Mouse (Mus musculus) MEL (cell line): ENCODE measurements around the gene Baiap2l1. TPM values are rescaled to one million over a fixed set of nuclear protein-coding genes. Genes with fewer than 3 reads are reported as not detected.
A peak's percentile ranks its signal among the peaks of the same experiment; 100 is the strongest.

Experiments used
- DNase-seq: peaks from one replicate; pipeline ENCODE4 v3.0.0; 2011; ENCODE audit warnings: low read depth, low spot score
- H3K27ac ChIP-seq: 2 replicates; pipeline ENCODE4 v1.5.1; 2012; ENCODE audit warnings: low read depth, mild to moderate bottlenecking, control low read depth, low read length, moderate library complexity; ENCODE audit not compliant: control insufficient read depth
- H3K27me3 ChIP-seq, 2 experiments: fragments of 150-350 bp in 1 of 2; sonication (generic) in 1 of 2; 2 replicates each; pipeline ENCODE4 v1.6.1; 2012; ENCODE audit warnings: low read length in 2 of 2, mild to moderate bottlenecking in 2 of 2, improper control_type of control experiment in 1 of 2, moderate library complexity in 1 of 2; ENCODE audit not compliant: insufficient read depth in 2 of 2, control insufficient read depth in 1 of 2
- H3K36me3 ChIP-seq, 2 experiments: 2 replicates each; pipeline ENCODE4 v1.6.1; 2012 to 2014; ENCODE audit warnings: low read length in 2 of 2, improper control_type of control experiment in 1 of 2, inconsistent platforms in 1 of 2, mild to moderate bottlenecking in 1 of 2; ENCODE audit not compliant: insufficient read depth in 2 of 2, control insufficient read depth in 1 of 2
- H3K4me1 ChIP-seq, 2 experiments: fragments of 150-350 bp in 1 of 2; sonication (generic) in 1 of 2; 2 replicates each; pipeline ENCODE4 v1.6.1; 2012; ENCODE audit warnings: low read length in 2 of 2, improper control_type of control experiment in 1 of 2, mild to moderate bottlenecking in 1 of 2; ENCODE audit not compliant: insufficient read depth in 2 of 2, control insufficient read depth in 1 of 2
- H3K4me3 ChIP-seq, 2 experiments: fragments of 150-350 bp in 1 of 2; sonication (generic) in 1 of 2; 2 replicates each; pipeline ENCODE4 v1.5.1; 2012; ENCODE audit warnings: low read depth in 2 of 2, low read length in 2 of 2, mild to moderate bottlenecking in 2 of 2, moderate library complexity in 2 of 2, control low read depth in 1 of 2, improper control_type of control experiment in 1 of 2; ENCODE audit not compliant: control insufficient read depth in 1 of 2, insufficient read depth in 1 of 2
- H3K79me2 ChIP-seq: 2 replicates; pipeline ENCODE4 v1.6.1; 2012; ENCODE audit warnings: mild to moderate bottlenecking, low read length, moderate library complexity; ENCODE audit not compliant: control insufficient read depth, poor library complexity, insufficient read depth
- H3K9ac ChIP-seq: 2 replicates; pipeline ENCODE4 v1.6.1; 2012; ENCODE audit warnings: low read depth, mild to moderate bottlenecking, control low read depth, low read length, moderate library complexity; ENCODE audit not compliant: control insufficient read depth, poor library complexity, severe bottlenecking
- H3K9me3 ChIP-seq: fragments of 150-350 bp; sonication (generic); replicated peaks from 2 replicates; pipeline ENCODE4 v1.6.1; 2012; ENCODE audit warnings: mild to moderate bottlenecking, low read length, improper control_type of control experiment, moderate library complexity; ENCODE audit not compliant: insufficient read depth
- BHLHE40 ChIP-seq: IDR thresholded peaks from 2 replicates; pipeline ENCODE4 v1.6.1; 2012; ENCODE audit warnings: low read depth, mild to moderate bottlenecking, inconsistent platforms, low read length, improper control_type of control experiment, borderline replicate concordance
- CHD1 ChIP-seq: IDR thresholded peaks from 2 replicates; pipeline ENCODE4 v1.6.1; 2012; ENCODE audit warnings: low read depth, mild to moderate bottlenecking, inconsistent platforms, low read length, improper control_type of control experiment
- CHD2 ChIP-seq: IDR thresholded peaks from 2 replicates; pipeline ENCODE4 v1.6.1; 2011; ENCODE audit warnings: low read length, improper control_type of control experiment
- CTCF ChIP-seq, 3 experiments: IDR thresholded peaks in 2 of 3; conservative IDR thresholded peaks in 1 of 3; 2 replicates each; pipeline ENCODE4 v1.5.1; 2011 to 2012; ENCODE audit warnings: low read length in 3 of 3, low read depth in 2 of 3, mild to moderate bottlenecking in 2 of 3, improper control_type of control experiment in 1 of 3, inconsistent platforms in 1 of 3, mixed read lengths in 1 of 3, moderate library complexity in 1 of 3; ENCODE audit not compliant: control insufficient read depth in 1 of 3, insufficient read depth in 1 of 3, poor library complexity in 1 of 3, severe bottlenecking in 1 of 3
- ETS1 ChIP-seq: IDR thresholded peaks from 2 replicates; pipeline ENCODE4 v1.6.1; 2012; ENCODE audit warnings: low read depth, mild to moderate bottlenecking, inconsistent platforms, low read length, improper control_type of control experiment, moderate library complexity
- GABPA ChIP-seq: IDR thresholded peaks from 2 replicates; pipeline ENCODE4 v1.6.1; 2012; ENCODE audit warnings: low read depth, mild to moderate bottlenecking, inconsistent platforms, low read length, improper control_type of control experiment, moderate library complexity
- JUND ChIP-seq: IDR thresholded peaks from 2 replicates; pipeline ENCODE4 v1.6.1; 2011; ENCODE audit warnings: low read depth, mild to moderate bottlenecking, improper control_type of control experiment, low read length
- KAT2A ChIP-seq: conservative IDR thresholded peaks from 2 replicates; pipeline ENCODE4 v1.6.1; 2012; ENCODE audit warnings: low read depth, low read length, improper control_type of control experiment, inconsistent platforms
- MAZ ChIP-seq: IDR thresholded peaks from 2 replicates; pipeline ENCODE4 v1.6.1; 2012; ENCODE audit warnings: low read depth, mild to moderate bottlenecking, inconsistent platforms, low read length, improper control_type of control experiment
- MXI1 ChIP-seq: IDR thresholded peaks from 2 replicates; pipeline ENCODE4 v1.6.1; 2011; ENCODE audit warnings: mild to moderate bottlenecking, low read depth, low read length, improper control_type of control experiment
- MYB ChIP-seq: IDR thresholded peaks from 2 replicates; pipeline ENCODE4 v1.6.1; 2011; ENCODE audit warnings: mild to moderate bottlenecking, low read depth, low read length, improper control_type of control experiment
- MYC ChIP-seq: IDR thresholded peaks from 2 replicates; pipeline ENCODE4 v1.6.1; 2011; ENCODE audit warnings: low read depth, mild to moderate bottlenecking, low read length, improper control_type of control experiment, moderate library complexity
- NRF1 ChIP-seq: IDR thresholded peaks from 2 replicates; pipeline ENCODE4 v1.6.1; 2014; ENCODE audit warnings: low read depth, mild to moderate bottlenecking, inconsistent platforms, low read length, improper control_type of control experiment, moderate library complexity; ENCODE audit not compliant: poor library complexity, insufficient read depth, severe bottlenecking
- POLR2AphosphoS2 ChIP-seq: IDR thresholded peaks from 2 replicates; pipeline ENCODE4 v1.6.1; 2011; ENCODE audit warnings: low read length, improper control_type of control experiment
- POLR2AphosphoS5 ChIP-seq: IDR thresholded peaks from 2 replicates; pipeline ENCODE4 v1.6.1; 2012; ENCODE audit warnings: low read depth, borderline replicate concordance, mild to moderate bottlenecking, inconsistent platforms, low read length, moderate library complexity, mixed read lengths
- SIN3A ChIP-seq: IDR thresholded peaks from 2 replicates; pipeline ENCODE4 v1.6.1; 2012; ENCODE audit warnings: low read length, improper control_type of control experiment, inconsistent platforms
- SMC3 ChIP-seq: IDR thresholded peaks from 2 replicates; pipeline ENCODE4 v1.6.1; 2011; ENCODE audit warnings: low read depth, low read length, improper control_type of control experiment
- TAL1 ChIP-seq: IDR thresholded peaks from 2 replicates; pipeline ENCODE4 v1.6.1; 2012; ENCODE audit warnings: mild to moderate bottlenecking, inconsistent platforms, low read length, moderate library complexity, mixed read lengths
- TBP ChIP-seq: IDR thresholded peaks from 2 replicates; pipeline ENCODE4 v1.8.0; 2011; ENCODE audit warnings: low read depth, low read length, improper control_type of control experiment
- UBTF ChIP-seq: IDR thresholded peaks from 2 replicates; pipeline ENCODE4 v1.6.1; 2012; ENCODE audit warnings: low read depth, mild to moderate bottlenecking, inconsistent platforms, low read length, improper control_type of control experiment, moderate library complexity, borderline replicate concordance; ENCODE audit not compliant: insufficient read depth
- USF1 ChIP-seq: IDR thresholded peaks from 2 replicates; pipeline ENCODE4 v1.6.1; 2014; ENCODE audit warnings: low read depth, mild to moderate bottlenecking, inconsistent platforms, low read length, improper control_type of control experiment, moderate library complexity
- ZC3H11A ChIP-seq: IDR thresholded peaks from 2 replicates; pipeline ENCODE4 v1.6.1; 2012; ENCODE audit warnings: low read depth, mild to moderate bottlenecking, inconsistent platforms, low read length, improper control_type of control experiment
- ZKSCAN1 ChIP-seq: IDR thresholded peaks from 2 replicates; pipeline ENCODE4 v1.6.1; 2012; ENCODE audit warnings: low read depth, mild to moderate bottlenecking, inconsistent platforms, low read length, improper control_type of control experiment, moderate library complexity
- polyA plus RNA-seq, 2 experiments: library from polyadenylated mRNA; stranded (reverse) in 1 of 2; unstranded in 1 of 2; fragments of >175 nt in 1 of 2; fragments of >200 nt in 1 of 2; gene quantifications; 2 replicates each; pipeline versions ENCODE4 v1.2.1 to v1.2.4; 2012; ENCODE audit warnings: low replicate concordance in 2 of 2, low read depth in 1 of 2; ENCODE audit not compliant: insufficient read length in 2 of 2, insufficient read depth in 1 of 2, missing spikeins in 1 of 2
- total RNA-seq: library from RNA; depleted of rRNA; stranded (reverse); fragments of 300-350 nt; gene quantifications from 2 replicates; pipeline ENCODE4 v1.2.3, GENCODE M21; 2012

The Baiap2l1 gene
- total and polyA plus RNA-seq, 3 experiments, result 0.06 TPM; not detected in 2

- TF ChIP-seq KAT2A, result no peak
- Histone ChIP-seq H3K4me1 (peaks cover 0 to 9% of the 10 kb centered on the region in 2 experiments; a peak in 1 of 4 replicates), H3K79me2 (no peaks in the 10 kb centered on the region), H3K27me3 (no peaks in the 10 kb centered on the region), H3K36me3 (no peaks in the 10 kb centered on the region; a peak in 1 of 4 replicates), H3K27ac (no peak overlapping the region), H3K9ac (no peak overlapping the region), H3K4me3 (no peak overlapping the region), H3K9me3 (no peaks in the 10 kb centered on the region)
- DNase-seq, result no peak
Measured at GRCm38 (mm10) chr5:144226220-144226619, 131.7 kb downstream of the Baiap2l1 start.

GRCm38 (mm10) chr5:144223899-144224816 lies 133.8 kb downstream of the Baiap2l1 start:
- no peaks in the 10 kb centered on the region; a peak in 1 of 4 replicates for H3K36me3 ChIP-seq
- DNase-seq, result peak; percentile 43
- TF ChIP-seq SMC3 (peak; percentile 23; the same call in 1 of the 2 replicates), MYC (peak; percentile 30; the same call in 1 of the 2 replicates), MAZ (no peak), CTCF (IDR thresholded peaks at IDR 0.05 in 2 of 3, conservative IDR thresholded peaks at IDR 0.05 in 1 of 3; ENCODE audit: control insufficient read depth in 1 of 3, insufficient read depth in 1 of 3, low read depth in 2 of 3, low read length in 3 of 3, poor library complexity in 1 of 3, severe bottlenecking in 1 of 3) (peak; percentile 11 to 30 (median 16); a peak in 2 of 6 replicates), BHLHE40 (peak; percentile 67; the same call in 1 of the 2 replicates), MXI1 (peak; percentile 68; the same call in 1 of the 2 replicates), TBP (no peak)
- no peaks in the 10 kb centered on the region for H3K27me3 ChIP-seq
- peak overlapping the region; percentile 84 for H3K9ac ChIP-seq
- H3K4me3 ChIP-seq, result peak overlapping the region; percentile 82 to 94
- peaks cover 0 to 9% of the 10 kb centered on the region in 2 experiments; a peak in 1 of 4 replicates for H3K4me1 ChIP-seq
- peak overlapping the region; percentile 68 for H3K27ac ChIP-seq
- H3K79me2 ChIP-seq, result no peaks in the 10 kb centered on the region
- H3K9me3 ChIP-seq, result no peaks in the 10 kb centered on the region

- no peaks in the 10 kb centered on the region for H3K79me2 ChIP-seq
- H3K9me3 ChIP-seq, result no peaks in the 10 kb centered on the region
- H3K4me3 ChIP-seq, result peak within 1 kb of the TSS; percentile 82 to 97
- H3K4me1 ChIP-seq, result peaks cover 0 to 9% of the 10 kb centered on the region in 2 experiments; a peak in 1 of 4 replicates
- H3K27ac ChIP-seq, result peak within 1 kb of the TSS; percentile 68
- H3K9ac ChIP-seq, result peak within 1 kb of the TSS; percentile 84
- no peaks in the 10 kb centered on the region; a peak in 1 of 4 replicates for H3K36me3 ChIP-seq
- no peaks in the 10 kb centered on the region for H3K27me3 ChIP-seq
- peak; percentile 96 for DNase-seq
- TF ChIP-seq ZC3H11A, result no peak
- TF ChIP-seq ZKSCAN1, result no peak
- TF ChIP-seq CHD2, result no peak
- peak; percentile 56; the same call in 1 of the 2 replicates for TF ChIP-seq TBP
- no peak for TF ChIP-seq UBTF
- peak; percentile 72; the same call in 1 of the 2 replicates for TF ChIP-seq POLR2AphosphoS2
- TF ChIP-seq JUND, result no peak
- TF ChIP-seq MYB, result no peak
- no peak for TF ChIP-seq POLR2AphosphoS5
- no peak for TF ChIP-seq GABPA
- no peak for TF ChIP-seq CHD1
- TF ChIP-seq SMC3, result no peak
- TF ChIP-seq TAL1, result no peak
- TF ChIP-seq ETS1, result peak; percentile 49; the same call in 1 of the 2 replicates
- TF ChIP-seq MAZ, result no peak
- no peak for TF ChIP-seq USF1
- peak; percentile 80 for TF ChIP-seq NRF1
- peak; percentile 83; the same call in 1 of the 2 replicates for TF ChIP-seq SIN3A
Measured at GRCm38 (mm10) chr5:144223503-144223862, 134.4 kb downstream of the Baiap2l1 start, which contains the start of gene Tecpr1. Gene Tecpr1 (minus strand): TSS chr5:144223615.
